ENCODE assay signal across 16 mouse cellular contexts in genomic region chr13:97363765-97364164, GRCm38 (mm10).
DNase-seq lines count a peak whose midpoint lies in the region; ATAC-seq and TF ChIP-seq lines count a peak whose summit lies in the region.
"Had no signal": no experiment of that assay in that cellular context is flagged by ENCODE, and none has a peak within 500 bp of the region (broad histone marks: within the 10 kb centered on the region; RNA-seq: fewer than 3 reads in every experiment).

No protein-coding gene starts in this region.

- TF ChIP-seq EP300 in lung, postnatal 0 days (IDR thresholded peaks at IDR 0.05): no peak

- no peak for TF ChIP-seq POLR2A in kidney, adult 2 months (IDR thresholded peaks at IDR 0.05; ENCODE audit: low read depth, low read length)

- H3K9ac ChIP-seq in kidney, embryonic 14.5 days (ENCODE audit: low read depth, low read length): no peak overlapping the region
- H3K9ac ChIP-seq in lung, postnatal 0 days (replicated peaks; ENCODE audit: low read depth): no peak overlapping the region
- H3K9ac ChIP-seq in neural tube, embryonic 15.5 days (replicated peaks): no peak overlapping the region
- H3K9ac ChIP-seq in hindbrain, embryonic 12.5 days: no peak overlapping the region
- H3K9ac ChIP-seq: forebrain, embryonic 15.5 days; heart, embryonic 15.5 days had no signal

- no peaks in the 10 kb centered on the region for H3K9me3 ChIP-seq in kidney, embryonic 14.5 days (ENCODE audit: control insufficient read depth, low read length)
- H3K9me3 ChIP-seq in lung, postnatal 0 days (ENCODE audit: low read length): no peaks in the 10 kb centered on the region
- H3K9me3 ChIP-seq in neural tube, embryonic 15.5 days (replicated peaks): no peaks in the 10 kb centered on the region
- no peaks in the 10 kb centered on the region for H3K9me3 ChIP-seq in hindbrain, embryonic 12.5 days (replicated peaks)
- H3K9me3 ChIP-seq: forebrain, embryonic 15.5 days; heart, embryonic 15.5 days; megakaryocyte, embryonic 14.5 days had no signal

- DNase-seq in kidney, adult 2 months: peak; percentile 63
- peak; percentile 36 for DNase-seq in urinary bladder, postnatal 14 days (ENCODE audit: low spot score)
- no peak for DNase-seq in urinary bladder, adult 2 months (ENCODE audit: low spot score)
- DNase-seq in lung, postnatal 0 days (ENCODE audit: low spot score): peak; percentile 68
- DNase-seq in right cerebral cortex, postnatal 10 days (ENCODE audit: low spot score in 2 of 2): no peak
- DNase-seq: adrenal gland, postnatal 25 days; cerebellum, postnatal 36 days; gastrocnemius, postnatal 25 days; right cerebral cortex, postnatal 14 days had no signal

- no peak for ATAC-seq in kidney, embryonic 14.5 days (ENCODE audit: low FRiP score, low TSS enrichment)
- ATAC-seq in lung, postnatal 0 days: peak; percentile 41; the same call in 1 of the 2 replicates
- ATAC-seq in neural tube, embryonic 15.5 days (ENCODE audit: low FRiP score): no peak
- no peak for ATAC-seq in hindbrain, embryonic 12.5 days (ENCODE audit: low FRiP score)
- ATAC-seq: forebrain, embryonic 15.5 days; hindbrain, embryonic 16.5 days had no signal

- no peaks in the 10 kb centered on the region for H3K4me1 ChIP-seq in kidney, adult 2 months (ENCODE audit: control insufficient read depth, insufficient read depth, low read length)
- H3K4me1 ChIP-seq in kidney, embryonic 14.5 days (ENCODE audit: control insufficient read depth, insufficient read depth, low read length): peaks cover 13% of the 10 kb centered on the region
- H3K4me1 ChIP-seq in lung, postnatal 0 days (ENCODE audit: insufficient read depth, low read depth, low read length): peaks cover 4% of the 10 kb centered on the region
- peaks cover 15% of the 10 kb centered on the region for H3K4me1 ChIP-seq in neural tube, embryonic 15.5 days
- peaks cover 12% of the 10 kb centered on the region for H3K4me1 ChIP-seq in hindbrain, embryonic 12.5 days
- H3K4me1 ChIP-seq: forebrain, embryonic 15.5 days; megakaryocyte, embryonic 14.5 days had no signal

- no peak overlapping the region for H3K4me3 ChIP-seq in kidney, adult 2 months (ENCODE audit: insufficient read depth, low read depth, low read length)
- H3K4me3 ChIP-seq in kidney, embryonic 14.5 days (ENCODE audit: low read length): no peak overlapping the region
- H3K4me3 ChIP-seq in lung, postnatal 0 days (ENCODE audit: low read depth, low read length): no peak overlapping the region
- H3K4me3 ChIP-seq in neural tube, embryonic 15.5 days (replicated peaks): no peak overlapping the region
- H3K4me3 ChIP-seq in hindbrain, embryonic 12.5 days: no peak overlapping the region
- H3K4me3 ChIP-seq: forebrain, embryonic 15.5 days; heart, embryonic 15.5 days; megakaryocyte, embryonic 14.5 days had no signal

- no peak for TF ChIP-seq CTCF in kidney, adult 2 months (conservative IDR thresholded peaks at IDR 0.05; ENCODE audit: insufficient read depth, insufficient read length, low read depth, low read length)
- TF ChIP-seq CTCF in lung, postnatal 0 days (IDR thresholded peaks at IDR 0.05): no peak

- 48% methylated on average over 5 of the region's 5 CpGs for WGBS in kidney, adult 2 months
- WGBS in kidney, embryonic 14.5 days: 34% methylated on average over 5 of the region's 5 CpGs
- 33% methylated on average over 5 of the region's 5 CpGs for WGBS in lung, postnatal 0 days
- WGBS in neural tube, embryonic 15.5 days: 76% methylated on average over 5 of the region's 5 CpGs
- 94% methylated on average over 5 of the region's 5 CpGs for WGBS in hindbrain, embryonic 12.5 days

- H3K4me2 ChIP-seq in kidney, embryonic 14.5 days (replicated peaks; ENCODE audit: low read depth, low read length): no peak overlapping the region
- H3K4me2 ChIP-seq in lung, postnatal 0 days (replicated peaks; ENCODE audit: low read depth, low read length): no peak overlapping the region
- no peak overlapping the region for H3K4me2 ChIP-seq in neural tube, embryonic 15.5 days
- no peak overlapping the region for H3K4me2 ChIP-seq in hindbrain, embryonic 12.5 days (replicated peaks)
- H3K4me2 ChIP-seq: forebrain, embryonic 15.5 days; heart, embryonic 15.5 days had no signal

- no peaks in the 10 kb centered on the region for H3K36me3 ChIP-seq in kidney, adult 2 months (ENCODE audit: control insufficient read depth, insufficient read depth, low read length)
- H3K36me3 ChIP-seq in kidney, embryonic 14.5 days (ENCODE audit: control insufficient read depth, insufficient read depth, low read length): no peaks in the 10 kb centered on the region
- no peaks in the 10 kb centered on the region for H3K36me3 ChIP-seq in lung, postnatal 0 days (ENCODE audit: insufficient read depth, low read length)
- H3K36me3 ChIP-seq in neural tube, embryonic 15.5 days: no peaks in the 10 kb centered on the region
- H3K36me3 ChIP-seq in hindbrain, embryonic 12.5 days: no peaks in the 10 kb centered on the region
- H3K36me3 ChIP-seq: forebrain, embryonic 15.5 days; heart, embryonic 15.5 days had no signal

- no peaks in the 10 kb centered on the region for H3K27me3 ChIP-seq in kidney, adult 2 months (replicated peaks; ENCODE audit: control insufficient read depth, insufficient read depth, low read length)
- no peaks in the 10 kb centered on the region for H3K27me3 ChIP-seq in kidney, embryonic 14.5 days (ENCODE audit: control insufficient read depth, insufficient read depth, low read length)
- H3K27me3 ChIP-seq in lung, postnatal 0 days (replicated peaks; ENCODE audit: insufficient read depth, low read length): no peaks in the 10 kb centered on the region
- no peaks in the 10 kb centered on the region for H3K27me3 ChIP-seq in neural tube, embryonic 15.5 days (replicated peaks)
- no peaks in the 10 kb centered on the region for H3K27me3 ChIP-seq in hindbrain, embryonic 12.5 days
- H3K27me3 ChIP-seq: forebrain, embryonic 15.5 days had no signal

- no peak overlapping the region for H3K27ac ChIP-seq in kidney, adult 2 months (ENCODE audit: insufficient read depth, low read depth, low read length)
- H3K27ac ChIP-seq in kidney, embryonic 14.5 days (ENCODE audit: low read depth, low read length): no peak overlapping the region
- H3K27ac ChIP-seq in lung, postnatal 0 days (ENCODE audit: low read length): no peak overlapping the region
- H3K27ac ChIP-seq in neural tube, embryonic 15.5 days (replicated peaks): no peak overlapping the region
- H3K27ac ChIP-seq in hindbrain, embryonic 12.5 days: no peak overlapping the region
- H3K27ac ChIP-seq: forebrain, embryonic 15.5 days; heart, embryonic 15.5 days had no signal

Comparison
In these comparisons a context has a peak if more than half of its experiments do, and no peak if none do; other contexts are left out.
1. DNase-seq: peak in kidney, adult 2 months (single experiment), urinary bladder, postnatal 14 days (single experiment) and lung, postnatal 0 days (single experiment); none in urinary bladder, adult 2 months (single experiment) and right cerebral cortex, postnatal 10 days (0 of 2).